Mouse (Mus musculus) retina, embryonic 14.5 days (tissue): ENCODE data around the gene Cage1.
A peak's percentile ranks its signal among the peaks of the same experiment; 100 is the strongest.

Experiments used
- DNase-seq: peaks from one replicate; pipeline ENCODE4 v3.0.0-alpha.2; 2015; ENCODE audit warnings: low spot score

Cage1 gene

GRCm38 (mm10) chr13:37965126-37965914 is 71.5 kb downstream of the Cage1 start:
- DNase-seq, result peak; percentile 53

- DNase-seq, result no peak
Measured at GRCm38 (mm10) chr13:37964128-37965087, 72.5 kb downstream of the Cage1 start.

- peak; percentile 93 for DNase-seq
Measured at GRCm38 (mm10) chr13:37963354-37964007, 73.4 kb downstream of the Cage1 start.

GRCm38 (mm10) chr13:37962541-37962940 is 74.3 kb downstream of the Cage1 start:
- no peak for DNase-seq

DNA sequence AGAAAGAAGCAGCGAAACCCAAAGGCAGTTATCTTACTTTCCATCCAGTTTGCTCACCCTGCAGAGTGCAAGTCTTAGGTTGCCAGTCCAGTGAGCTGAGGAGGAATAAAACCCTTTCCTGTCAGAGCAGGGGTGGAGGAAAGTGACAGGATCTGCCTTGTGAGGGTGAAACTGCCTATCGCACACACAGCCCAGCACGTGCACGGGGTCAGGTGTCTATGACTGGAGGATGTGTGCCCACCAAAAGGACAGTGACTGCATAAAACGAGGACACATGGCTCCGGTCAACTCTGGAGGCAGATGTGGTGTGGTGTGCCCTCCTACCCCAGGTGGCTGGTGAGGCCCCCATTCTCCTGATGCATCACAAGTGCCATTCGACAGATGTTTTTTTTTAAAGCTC is 76.9 kb downstream of the Cage1 start:
- DNase-seq, result no peak

GRCm38 (mm10) chr13:37959239-37959907 is 77.5 kb downstream of the Cage1 start:
- DNase-seq, result no peak

GRCm38 (mm10) chr13:37958498-37959238 is 78.2 kb downstream of the Cage1 start:
- no peak for DNase-seq
